Mouse (Mus musculus) kidney, adult 2 months (tissue): ENCODE data around the gene Ptpre. TPM values are rescaled to one million over a fixed set of nuclear protein-coding genes. Genes with fewer than 3 reads are reported as not detected.

Experiments
- DNase-seq: peaks from one replicate; pipeline ENCODE4 v3.0.0; 2021
- H3K27ac ChIP-seq: fragments of 200-500 bp; 2 replicates; pipeline ENCODE4 v1.5.1; 2012; ENCODE audit warnings: low read depth, low read length, control low read depth, inconsistent platforms; ENCODE audit not compliant: insufficient read depth
- H3K27me3 ChIP-seq: fragments of 200-500 bp; replicated peaks from 2 replicates; pipeline ENCODE4 v1.6.1; 2012; ENCODE audit warnings: mild to moderate bottlenecking, moderate library complexity, low read length, inconsistent platforms; ENCODE audit not compliant: control insufficient read depth, insufficient read depth
- H3K36me3 ChIP-seq: fragments of 200-500 bp; 2 replicates; pipeline ENCODE4 v1.6.1; 2012; ENCODE audit warnings: mild to moderate bottlenecking, moderate library complexity, low read length, inconsistent platforms; ENCODE audit not compliant: control insufficient read depth, insufficient read depth
- H3K4me1 ChIP-seq: fragments of 200-500 bp; 2 replicates; pipeline ENCODE4 v1.6.1; 2011; ENCODE audit warnings: low read length; ENCODE audit not compliant: control insufficient read depth, insufficient read depth
- H3K4me3 ChIP-seq: fragments of 200-500 bp; 2 replicates; pipeline ENCODE4 v1.5.1; 2011; ENCODE audit warnings: mild to moderate bottlenecking, low read depth, low read length, control low read depth; ENCODE audit not compliant: insufficient read depth
- CTCF ChIP-seq: fragments of 200-500 bp; conservative IDR thresholded peaks from 2 replicates; pipeline ENCODE4 v1.5.1; 2011; ENCODE audit warnings: low read depth, mild to moderate bottlenecking, control low read depth, low read length, moderate library complexity, mixed read lengths; ENCODE audit not compliant: insufficient read depth, insufficient read length
- POLR2A ChIP-seq: fragments of 200-500 bp; IDR thresholded peaks from one replicate; pipeline ENCODE4 v1.6.1; 2011; ENCODE audit warnings: low read depth, low read length, control low read depth
- WGBS: fragments of 180-500 bp; shearing (Covaris S2); methylation state at CpG from one replicate; pipeline ENCODE4 v1.1.7; 2018; 5-methylcytosine and 5-hydroxymethylcytosine counted together
- polyA plus RNA-seq: library from polyadenylated mRNA; depleted of rRNA; stranded (reverse); fragments of >200 nt; gene quantifications from 2 replicates; pipeline ENCODE4 v1.2.3, GENCODE M21; 2012

Ptpre gene
- polyA plus RNA-seq, 1 experiment = 2.5 TPM

DNA sequence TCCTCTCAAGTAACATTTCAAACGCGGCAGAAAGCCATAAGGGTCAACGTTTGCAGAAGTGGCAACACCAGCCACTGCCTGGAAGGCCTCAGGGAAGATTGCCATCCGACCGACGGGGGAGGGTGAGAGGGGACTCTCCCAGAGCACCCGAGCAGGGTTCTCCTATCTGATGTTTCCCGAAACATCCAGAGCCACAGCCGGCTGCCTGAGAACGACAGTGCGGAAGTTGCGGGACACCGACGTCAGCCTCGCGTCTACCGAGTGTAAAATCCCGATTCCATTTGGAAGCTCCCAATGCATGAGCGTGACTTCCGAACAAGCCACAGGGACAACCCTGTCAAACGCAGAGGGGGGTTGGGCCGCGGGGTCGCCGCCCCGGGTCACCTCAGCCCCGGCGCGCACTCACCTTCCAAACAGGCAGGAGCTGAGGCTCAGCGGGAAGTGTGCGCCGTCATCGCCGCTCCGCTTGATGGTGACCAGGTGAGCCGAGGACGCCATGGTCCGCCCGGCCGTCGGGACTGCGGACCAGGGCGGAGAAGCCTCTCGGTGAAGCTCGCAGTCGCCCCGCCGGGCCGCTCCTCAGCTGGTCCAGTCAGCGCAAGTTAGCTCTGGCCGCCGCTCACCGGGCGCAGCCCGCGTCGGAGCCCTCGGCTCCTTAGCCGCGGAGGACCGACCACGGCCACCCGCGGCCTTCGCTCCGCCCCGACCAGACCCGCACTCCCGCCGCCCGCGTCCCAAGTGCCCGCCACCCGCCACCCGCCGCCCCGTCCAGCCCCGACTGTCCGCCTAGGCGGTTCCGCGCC lies 178.6 kb downstream of the Ptpre start, which contains the start of gene Mki67:
Gene Mki67 (minus strand): TSS at position 720 of the 803 bp plus-strand sequence.
- 1% methylated on average over 81 of the region's 82 CpGs for whole genome bisulfite sequencing
- Histone ChIP-seq H3K27ac (no peak within 1 kb of the TSS), H3K27me3 (no peaks in the 10 kb centered on the region), H3K36me3 (no peaks in the 10 kb centered on the region), H3K4me3 (peak within 1 kb of the TSS; percentile 67), H3K4me1 (no peaks in the 10 kb centered on the region)
- TF ChIP-seq CTCF (no peak), POLR2A (no peak)
- peak; percentile 23 for DNase-seq

DNA sequence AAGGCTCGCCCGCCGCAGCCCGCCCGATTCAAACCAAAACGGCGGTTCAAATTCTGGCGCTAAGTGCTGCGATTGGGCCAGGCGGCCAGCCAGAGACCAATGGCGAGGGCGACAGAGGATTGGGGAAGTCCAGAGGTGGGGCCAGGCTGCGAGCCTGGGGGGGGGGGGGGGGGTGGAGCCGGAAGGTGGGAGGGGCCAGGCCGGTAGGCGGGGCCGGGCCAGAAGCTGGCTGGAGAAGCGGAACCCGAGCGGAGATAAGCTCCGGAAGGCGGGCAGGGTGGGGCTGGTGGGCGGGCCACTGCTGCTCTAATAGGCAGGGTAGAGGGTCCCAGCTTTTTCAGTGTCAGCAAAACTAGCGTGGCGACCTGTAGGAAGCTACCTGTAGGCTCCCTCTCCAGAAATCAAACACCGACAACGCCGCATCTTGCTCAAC lies 179.2 kb downstream of the Ptpre start:
- H3K4me3 ChIP-seq = peak overlapping the region; percentile 67
- WGBS = 1% methylated on average over 26 of the region's 28 CpGs
- no peaks in the 10 kb centered on the region for H3K27me3 ChIP-seq
- H3K36me3 ChIP-seq = no peaks in the 10 kb centered on the region
- no peak overlapping the region for H3K27ac ChIP-seq
- peak; percentile 93 for DNase-seq
- TF ChIP-seq POLR2A (no peak), CTCF (no peak)
- no peaks in the 10 kb centered on the region for H3K4me1 ChIP-seq

DNA sequence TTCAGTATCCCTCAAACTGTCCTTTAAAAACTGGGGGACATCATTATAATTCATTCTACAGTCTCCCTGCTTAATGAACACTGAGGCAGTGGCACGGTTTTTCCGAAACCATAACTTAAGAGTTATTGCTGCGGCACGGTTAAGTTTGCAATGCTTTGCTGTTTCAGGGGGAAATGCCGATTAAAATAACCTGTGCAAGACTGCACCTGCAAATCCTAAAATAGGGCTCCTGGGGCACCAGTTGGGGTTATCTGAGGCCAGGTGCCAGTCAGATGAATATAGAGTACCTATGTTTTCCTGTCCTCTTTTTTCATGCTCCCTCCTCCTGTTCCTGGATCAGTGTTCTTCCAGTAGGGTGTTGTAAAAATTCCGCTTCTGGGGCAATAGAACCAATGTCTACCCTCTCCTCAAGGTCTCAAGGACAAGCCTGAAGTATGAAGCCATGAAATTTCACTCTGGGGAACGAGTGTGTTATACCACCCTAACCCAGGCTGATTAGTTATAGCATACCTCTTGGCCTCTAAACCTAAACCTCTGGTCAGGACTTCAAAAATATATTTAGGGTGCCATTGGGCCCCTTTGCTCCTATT lies 179.8 kb downstream of the Ptpre start:
- Histone ChIP-seq H3K4me3 (0 out of 2 replicates have a peak overlapping the region, but pooled peaks have one; percentile 11), H3K27ac (no peak overlapping the region), H3K4me1 (no peaks in the 10 kb centered on the region), H3K36me3 (no peaks in the 10 kb centered on the region), H3K27me3 (no peaks in the 10 kb centered on the region)
- TF ChIP-seq CTCF (no peak), POLR2A (no peak)
- WGBS = 28% methylated on average over 7 of the region's 7 CpGs
- no peak for DNase-seq

DNA sequence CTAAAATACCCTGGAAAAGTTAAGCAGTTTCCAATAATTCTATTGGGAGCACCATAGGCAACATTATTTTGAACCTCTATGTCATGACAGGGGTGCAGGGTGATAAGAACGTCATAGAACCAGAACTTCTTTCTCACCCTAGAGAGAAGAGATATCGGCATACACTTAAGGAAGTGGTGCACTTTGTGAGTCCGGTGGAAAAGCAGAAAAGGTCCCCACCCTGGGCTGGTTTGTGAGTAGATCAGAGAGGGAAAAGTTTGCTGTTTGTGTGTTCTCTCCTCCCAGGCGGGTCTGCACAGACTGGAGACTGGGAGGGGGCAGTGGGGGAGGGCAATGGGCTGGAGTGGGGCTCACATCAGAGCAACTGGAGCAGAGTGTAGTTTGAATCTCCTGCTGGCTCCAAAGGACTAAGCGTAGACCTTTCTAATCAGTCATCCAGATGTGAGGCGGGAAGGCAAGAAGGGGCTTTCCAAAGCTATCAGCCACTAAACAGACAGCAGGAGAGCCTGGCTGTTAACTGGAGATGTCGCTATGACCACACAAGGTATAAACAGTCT lies 184.2 kb downstream of the Ptpre start:
- no peak overlapping the region for H3K4me3 ChIP-seq
- H3K27ac ChIP-seq = no peak overlapping the region
- peaks cover 4% of the 10 kb centered on the region; the same call in 1 of the 2 replicates for H3K4me1 ChIP-seq
- no peak for TF ChIP-seq CTCF
- no peaks in the 10 kb centered on the region for H3K36me3 ChIP-seq
- 87% methylated on average over 7 of the region's 7 CpGs for WGBS
- no peak for DNase-seq
- H3K27me3 ChIP-seq = no peaks in the 10 kb centered on the region

DNA sequence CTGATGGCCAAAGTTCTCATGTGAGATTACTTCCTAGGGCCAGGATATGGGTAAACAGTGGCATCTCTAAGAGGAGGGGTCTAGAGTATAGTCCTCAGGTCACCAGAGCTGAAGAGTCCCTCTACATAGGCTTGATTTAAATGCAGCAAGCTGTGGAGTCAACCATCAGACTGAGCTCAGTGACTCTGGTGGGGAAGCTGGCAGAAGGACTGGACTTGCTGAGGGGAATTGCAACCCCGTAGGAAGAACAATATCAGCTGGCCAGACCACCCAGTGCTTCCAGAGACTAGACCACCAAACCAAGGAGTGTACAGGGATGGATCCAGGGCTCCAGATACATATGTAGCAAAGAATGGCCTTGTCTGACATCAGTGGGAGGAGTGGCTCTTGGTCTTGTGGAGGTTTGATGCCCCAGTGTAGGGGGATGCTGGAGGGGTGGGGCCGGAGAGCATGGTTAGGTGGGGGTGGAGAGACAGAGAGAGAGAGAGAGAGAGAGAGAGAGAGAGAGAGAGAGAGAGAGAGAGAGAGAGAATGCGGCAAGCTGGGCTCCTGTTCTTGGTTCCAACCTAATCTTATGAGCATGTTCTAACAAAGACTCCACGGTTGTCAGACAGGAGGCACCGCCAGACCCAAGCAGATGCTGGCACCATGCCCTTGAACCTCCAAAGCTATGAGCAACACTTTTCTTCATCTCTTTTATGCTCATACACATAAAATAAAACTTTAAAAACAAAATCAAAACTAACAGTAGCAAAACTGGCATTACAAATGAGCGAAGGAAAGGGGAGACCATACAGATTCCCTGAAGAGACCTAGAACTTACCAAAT lies 184.9 kb downstream of the Ptpre start:
- peaks cover 4% of the 10 kb centered on the region; the same call in 1 of the 2 replicates for H3K4me1 ChIP-seq
- H3K36me3 ChIP-seq = no peaks in the 10 kb centered on the region
- no peak for DNase-seq
- H3K27me3 ChIP-seq = no peaks in the 10 kb centered on the region
- no peak overlapping the region for H3K4me3 ChIP-seq
- no peak for TF ChIP-seq CTCF
- no peak for TF ChIP-seq POLR2A
- WGBS = 87% methylated on average over 6 of the region's 6 CpGs
- no peak overlapping the region for H3K27ac ChIP-seq

DNA sequence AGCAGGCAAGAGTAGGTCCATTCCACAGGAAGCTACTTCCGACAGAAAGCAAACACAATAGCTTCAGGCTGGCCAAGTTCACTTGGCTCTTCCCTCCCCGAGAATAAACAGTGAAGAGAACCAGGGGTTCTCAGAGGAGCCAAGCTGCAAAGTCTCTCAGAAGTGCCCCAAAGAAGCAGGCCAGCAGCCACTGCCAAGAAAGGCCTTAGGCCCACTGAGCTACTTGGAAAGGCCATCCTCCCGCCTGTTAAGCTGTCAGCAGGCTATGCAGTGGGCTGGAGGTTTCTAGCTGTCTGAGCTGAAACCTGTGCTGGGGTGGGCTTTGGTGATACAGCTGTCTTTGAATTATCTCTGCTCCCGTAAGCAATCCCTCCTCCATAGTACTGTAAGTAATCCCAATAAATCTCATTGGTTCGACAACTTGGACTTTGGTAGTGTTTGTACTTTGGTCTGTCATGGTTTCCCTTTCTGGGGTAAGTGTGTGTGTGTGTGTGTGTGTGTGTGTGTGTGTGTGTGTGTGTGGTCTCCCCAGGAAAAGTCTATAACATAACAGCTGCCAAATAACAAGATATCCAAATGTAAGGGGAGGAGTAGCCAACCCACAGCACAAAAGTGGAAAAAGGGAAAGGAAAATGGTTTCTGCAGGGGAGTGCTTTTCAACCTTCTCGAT lies 186.5 kb downstream of the Ptpre start:
- 56% methylated on average over 6 of the region's 6 CpGs for WGBS
- no peak for TF ChIP-seq POLR2A
- H3K27ac ChIP-seq = no peak overlapping the region

More for the DNA sequence above, 186.5 kb downstream of the Ptpre start:
- DNase-seq = peak; percentile 20
- Histone ChIP-seq H3K36me3 (no peaks in the 10 kb centered on the region), H3K27me3 (no peaks in the 10 kb centered on the region), H3K4me1 (peaks cover 4% of the 10 kb centered on the region; the same call in 1 of the 2 replicates), H3K4me3 (no peak overlapping the region)
